Mouse (Mus musculus) liver, embryonic 14.5 days (tissue): ENCODE results near the gene Myh7b.

Experiments
- CTCF ChIP-seq: IDR thresholded peaks from 2 replicates; pipeline ENCODE4 v1.5.1; 2016; ENCODE audit warnings: antibody characterized with exemption, low read depth, control low read depth
- EP300 ChIP-seq: IDR thresholded peaks from 2 replicates; pipeline ENCODE4 v1.6.1; 2016; ENCODE audit warnings: antibody characterized with exemption, low read depth

DNA sequence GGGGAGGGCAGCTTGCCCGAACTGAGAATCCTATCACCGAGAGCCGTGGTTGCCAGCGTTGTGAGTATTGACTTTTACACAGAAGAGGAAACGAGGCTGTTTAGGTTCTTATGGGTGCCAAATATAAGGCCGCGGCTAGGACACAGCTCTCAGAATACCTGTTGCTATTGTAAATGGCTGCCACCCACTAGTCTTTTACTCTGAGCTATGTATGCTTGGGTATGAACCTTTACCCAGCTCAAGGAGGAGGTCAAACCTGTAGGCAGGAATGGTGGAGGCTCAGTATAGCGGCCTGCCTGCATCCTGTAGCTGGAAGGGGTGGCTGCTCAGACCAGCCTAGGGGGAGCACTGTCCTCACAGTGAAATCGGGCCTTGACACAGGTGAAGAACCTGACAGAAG, 17.1 kb downstream of the Myh7b start:
- no peak for TF ChIP-seq CTCF
- TF ChIP-seq EP300: no peak
